Mouse (Mus musculus) right cerebral cortex, postnatal 4 days (tissue): ENCODE data around the gene Dedd2.
A peak's percentile ranks its signal among the peaks of the same experiment; 100 is the strongest.

Experiments
- DNase-seq: peaks from one replicate; pipeline ENCODE4 v3.0.0-alpha.2; 2022

Dedd2 gene

DNA sequence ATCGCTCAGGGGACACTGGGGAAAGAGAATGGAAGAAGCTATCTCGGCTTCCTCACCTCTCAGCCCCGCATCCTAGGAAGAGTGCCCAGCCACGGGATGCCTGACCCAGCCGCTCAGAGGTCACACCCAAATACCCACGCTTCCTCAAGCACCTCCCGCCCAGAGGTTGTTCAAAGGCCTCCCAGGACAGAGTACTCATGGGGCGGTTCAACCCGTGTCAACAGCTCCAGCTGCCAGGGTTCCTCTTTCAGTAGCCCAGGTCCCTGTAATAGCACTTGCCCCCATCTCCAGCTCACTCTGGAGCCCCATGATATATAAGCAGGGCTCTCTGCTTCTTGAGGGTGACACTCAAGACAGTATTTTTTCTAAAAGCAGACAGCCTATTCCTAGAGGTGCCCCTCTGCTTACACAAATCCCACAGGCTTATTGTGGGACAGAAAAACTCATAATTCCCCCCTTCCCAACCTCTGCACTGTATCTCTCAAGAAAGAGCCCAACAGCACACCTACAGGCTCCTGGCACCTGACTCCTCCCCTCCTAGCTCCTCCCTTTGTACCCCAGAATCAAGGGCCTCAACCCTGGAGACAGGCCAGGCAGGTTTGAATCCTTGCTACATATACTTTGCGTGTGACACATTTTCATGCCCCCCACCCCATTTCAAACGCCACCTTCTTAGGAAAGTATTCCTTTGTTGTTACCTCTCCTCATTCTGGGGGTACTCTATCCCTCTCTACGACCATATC is 2.6 kb downstream of the Dedd2 start:
- no peak for DNase-seq

DNA sequence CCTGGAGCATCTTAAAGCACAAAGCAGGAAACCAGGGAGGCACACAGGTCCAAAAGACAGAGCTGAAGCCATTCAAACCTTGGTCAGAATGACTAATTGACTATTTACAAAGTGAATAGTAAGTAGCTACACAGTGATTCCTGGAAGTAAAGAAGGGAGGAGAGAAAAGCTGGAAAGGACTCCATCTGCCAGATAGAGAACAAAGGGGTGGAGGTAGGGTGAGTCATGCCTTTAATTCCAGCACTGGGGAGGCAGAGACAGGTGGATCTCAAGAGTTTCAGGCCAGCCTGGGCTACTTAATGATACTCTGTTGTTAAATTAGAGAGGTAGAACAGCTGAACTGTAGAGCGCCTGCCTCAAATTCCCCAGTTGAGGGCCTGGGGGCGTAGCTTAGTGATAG is 6.2 kb downstream of the Dedd2 start:
- no peak for DNase-seq

DNA sequence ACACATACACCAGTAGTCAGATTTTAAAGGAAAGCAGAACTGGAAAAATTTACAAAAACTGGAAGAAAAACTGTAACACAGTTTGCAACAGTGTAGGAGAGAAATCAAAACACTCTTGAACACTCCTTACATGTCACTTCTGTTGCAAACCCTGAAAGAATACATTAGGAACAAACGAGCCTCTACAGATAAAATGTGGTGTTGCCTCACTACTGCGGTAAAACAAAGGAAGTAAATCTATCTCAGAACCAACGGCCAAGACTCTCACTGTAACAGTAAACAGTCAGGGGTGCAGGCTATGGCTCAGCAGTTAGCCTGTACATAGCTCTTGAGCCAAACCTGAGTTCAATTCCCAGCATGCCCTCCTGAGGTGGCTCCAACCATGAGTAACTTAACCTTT is 7.3 kb downstream of the Dedd2 start:
- no peak for DNase-seq

DNA sequence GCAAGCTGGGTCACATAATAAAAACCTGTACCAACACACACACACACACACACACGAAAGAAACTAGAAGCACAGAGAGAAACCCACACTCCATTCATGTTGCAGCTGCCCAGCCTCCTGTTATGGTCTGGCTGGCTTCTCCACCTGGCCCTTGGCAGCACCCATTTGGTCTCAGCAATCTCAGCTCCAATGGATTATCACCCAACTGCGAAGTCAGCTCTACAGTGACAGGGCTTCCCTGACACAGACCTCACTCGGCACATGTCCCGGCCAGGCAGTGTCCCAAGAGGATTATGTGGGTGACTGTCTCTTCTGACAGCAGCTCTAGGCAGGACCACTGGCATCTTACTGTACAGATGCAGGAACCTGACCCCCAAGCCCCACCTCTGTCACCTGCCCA is 9.9 kb downstream of the Dedd2 start:
- no peak for DNase-seq

DNA sequence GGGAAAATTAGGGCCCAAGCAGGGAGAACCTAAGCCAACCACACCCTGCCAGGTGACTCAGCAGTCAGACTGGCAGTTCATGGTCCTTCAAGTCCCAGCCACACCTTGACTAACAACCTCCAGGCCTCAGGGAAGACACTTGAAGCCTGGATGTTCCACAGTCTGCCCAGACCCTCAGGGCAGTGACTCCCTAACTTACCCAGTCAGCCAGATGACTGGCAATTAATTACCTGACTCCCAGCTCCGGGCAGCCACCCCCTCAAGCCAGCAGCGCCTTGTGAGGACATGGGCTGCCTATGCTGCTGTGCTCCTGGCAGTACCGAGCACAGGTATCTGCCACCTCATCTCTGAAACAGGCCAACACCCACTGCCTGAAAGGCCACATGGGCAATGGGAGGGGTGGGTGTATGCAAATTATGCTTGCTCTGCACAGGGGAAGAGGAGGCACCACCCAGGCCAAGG is 11.2 kb downstream of the Dedd2 start:
- no peak for DNase-seq

DNA sequence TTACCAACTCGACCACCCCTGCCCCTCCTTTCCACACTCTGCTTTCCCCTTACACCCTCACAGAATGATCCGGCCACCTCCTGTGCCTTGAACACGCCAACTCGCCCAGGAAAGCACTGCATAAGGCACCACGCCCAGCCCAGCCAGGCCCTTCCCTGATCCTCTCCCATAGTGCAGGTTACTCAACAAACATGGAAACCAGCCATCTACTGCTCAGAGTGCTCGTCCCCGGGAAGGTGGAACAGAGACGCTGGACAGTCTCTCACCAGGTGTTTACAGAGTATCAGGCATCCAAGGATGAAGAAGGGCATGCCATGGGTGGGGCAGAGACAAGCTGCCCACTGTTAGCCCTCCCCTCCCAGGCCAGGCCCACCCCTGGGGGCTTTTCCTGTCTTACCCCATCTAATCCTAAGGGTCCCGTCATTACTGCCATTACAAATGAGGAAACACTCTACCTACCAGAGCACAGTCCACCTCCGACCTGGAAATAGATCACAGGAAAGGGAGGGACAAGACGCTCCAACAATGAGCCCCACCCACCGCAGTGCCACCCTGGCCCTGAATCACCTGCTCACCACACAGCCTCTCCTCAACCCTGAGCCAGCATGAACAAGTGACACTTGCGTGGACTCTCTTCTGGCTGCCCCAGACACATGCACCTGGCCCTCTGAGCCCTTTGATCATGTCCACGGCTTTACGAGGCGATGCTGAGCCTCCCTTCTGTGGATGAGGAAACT is 14.2 kb downstream of the Dedd2 start:
- no peak for DNase-seq

DNA sequence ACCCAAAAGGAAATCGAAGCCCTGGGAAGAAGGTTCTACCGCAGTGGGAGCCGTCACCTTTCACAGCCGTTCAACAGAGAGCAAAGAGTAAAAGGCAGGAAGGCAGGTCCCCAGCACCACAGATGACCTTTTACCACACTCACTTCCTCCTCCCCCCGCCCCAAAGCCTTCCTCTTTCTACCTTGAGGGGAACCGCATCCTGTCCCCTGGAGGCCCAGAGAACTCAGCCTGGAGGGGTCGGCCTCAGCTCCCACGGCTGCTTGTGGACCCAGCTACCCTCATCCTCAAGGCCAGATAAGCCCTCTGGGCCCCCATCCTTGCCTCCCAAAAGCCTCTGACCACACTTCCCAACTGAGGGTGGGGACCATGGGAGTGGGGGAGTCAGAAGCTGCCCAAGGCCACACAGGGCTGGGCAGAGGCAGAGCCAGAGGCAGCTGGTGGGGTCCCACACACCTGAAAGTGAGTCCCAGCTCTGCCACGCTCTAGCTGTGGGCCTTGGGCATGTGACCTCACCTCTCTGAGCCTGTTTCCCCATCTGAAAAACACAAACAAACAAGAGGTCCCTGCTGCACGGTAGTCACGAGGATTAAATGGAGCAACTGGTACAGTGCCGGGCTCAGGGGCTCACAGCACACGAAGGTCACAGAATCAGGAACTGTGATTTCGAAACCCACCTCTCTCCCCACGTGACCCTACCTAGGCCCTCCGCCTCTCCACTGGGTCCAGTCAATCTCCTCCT is 14.9 kb downstream of the Dedd2 start:
- DNase-seq = no peak

DNA sequence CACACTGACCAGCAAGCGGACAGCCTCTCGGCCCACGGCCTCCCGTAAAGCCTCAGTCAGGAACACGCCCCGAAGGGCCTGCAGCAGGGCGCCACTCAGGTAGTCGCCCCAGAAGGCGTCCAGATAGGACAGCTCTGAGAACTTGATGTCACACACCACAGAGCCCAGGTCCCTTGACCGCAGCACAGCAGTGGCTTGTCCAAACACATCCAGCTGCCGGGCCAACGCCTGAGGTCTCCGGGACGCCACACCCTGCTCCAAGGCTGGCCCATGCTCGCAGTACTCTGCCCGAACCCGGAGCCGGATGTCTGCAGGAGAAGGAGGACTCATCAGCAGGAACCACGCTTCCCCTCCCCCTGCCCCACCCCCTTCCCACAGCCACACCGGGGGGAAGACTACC is 16.8 kb downstream of the Dedd2 start:
- no peak for DNase-seq

DNA sequence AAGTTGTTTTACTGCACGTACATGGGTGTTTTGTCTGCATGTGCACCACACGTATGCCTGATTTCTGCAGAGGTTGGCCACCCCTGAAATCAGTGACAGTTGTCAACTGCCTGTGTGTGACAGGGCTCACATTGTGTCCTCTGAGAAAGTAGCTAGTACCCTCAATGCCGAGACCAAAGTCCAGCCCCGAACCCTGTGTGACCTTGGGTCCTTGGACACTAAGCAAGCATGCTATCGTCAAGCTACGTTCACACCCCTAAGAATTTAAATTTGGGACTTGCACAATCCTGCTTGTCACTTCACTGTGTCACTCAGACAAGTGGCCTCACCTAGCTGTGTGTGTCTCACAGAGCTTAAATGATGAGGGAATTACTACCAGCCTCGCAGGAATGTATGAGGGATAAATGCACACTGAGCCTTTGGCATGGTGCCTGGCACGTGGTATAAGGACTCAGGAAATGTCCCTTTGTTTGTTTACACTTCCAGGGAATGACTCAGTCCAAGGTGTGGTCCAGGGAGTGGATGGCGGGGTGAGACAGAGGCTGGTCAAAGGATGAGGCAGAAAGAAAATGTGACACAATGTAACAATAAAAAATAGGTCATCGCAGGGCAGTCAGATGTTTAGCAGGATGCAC is 22.9 kb downstream of the Dedd2 start:
- DNase-seq = no peak

DNA sequence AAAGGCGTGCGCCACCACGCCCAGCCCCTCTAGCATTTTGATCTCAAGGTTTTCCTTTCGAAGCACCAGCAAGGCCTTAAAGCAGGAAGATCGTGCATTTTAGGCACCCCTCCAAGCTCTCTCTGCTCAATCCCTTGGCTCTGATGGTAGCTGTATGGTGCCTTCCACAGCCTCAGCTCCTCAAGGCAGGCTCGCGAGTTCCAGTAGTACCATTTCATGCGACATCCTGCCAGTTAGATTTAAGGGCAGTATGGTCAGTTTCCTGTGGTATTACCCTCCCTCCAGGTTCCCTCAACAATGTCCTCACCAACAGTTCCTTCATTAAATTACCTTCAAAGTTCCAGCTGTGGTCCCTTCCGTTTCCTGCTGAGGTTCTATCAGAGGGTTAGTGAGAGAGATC is 24.3 kb downstream of the Dedd2 start:
- DNase-seq = no peak

DNA sequence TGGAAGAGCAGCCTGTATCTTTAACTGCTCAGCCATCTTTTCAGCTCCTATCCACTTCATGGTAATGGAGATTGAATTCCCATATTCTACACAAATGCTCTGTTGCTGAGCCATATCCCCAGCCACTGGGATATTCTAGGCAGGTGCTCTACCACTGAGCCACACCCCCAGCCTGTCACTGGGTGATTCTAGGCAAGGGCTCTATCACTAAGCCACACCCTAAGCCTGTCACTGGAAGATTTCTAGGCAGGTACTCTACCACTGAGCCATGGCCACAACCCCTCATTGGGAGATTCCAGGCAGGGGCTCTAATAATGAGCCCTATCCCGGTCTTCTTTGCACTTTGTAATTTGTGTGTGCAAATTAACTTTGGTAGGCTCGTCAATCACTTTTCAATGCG is 25.3 kb downstream of the Dedd2 start:
- no peak for DNase-seq

DNA sequence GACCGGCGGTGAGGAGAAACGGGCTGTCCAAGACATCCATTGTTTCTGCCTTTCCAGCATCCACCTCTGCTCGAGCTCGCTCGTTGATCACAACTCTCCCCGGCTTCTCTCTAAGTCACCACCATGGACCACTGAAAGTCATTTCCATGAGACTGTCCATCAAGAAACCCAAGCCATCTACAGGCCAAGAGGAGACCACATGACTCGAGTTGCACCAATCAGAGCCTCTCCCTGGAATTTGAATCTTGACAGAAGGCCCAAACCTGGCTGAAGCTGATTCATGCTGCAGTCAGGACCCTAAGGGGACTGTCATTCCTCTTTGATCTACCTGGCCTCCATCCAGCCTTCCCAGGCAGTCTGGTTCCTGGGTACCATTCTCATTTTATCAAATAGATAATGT is 28.3 kb downstream of the Dedd2 start:
- DNase-seq = no peak

DNA sequence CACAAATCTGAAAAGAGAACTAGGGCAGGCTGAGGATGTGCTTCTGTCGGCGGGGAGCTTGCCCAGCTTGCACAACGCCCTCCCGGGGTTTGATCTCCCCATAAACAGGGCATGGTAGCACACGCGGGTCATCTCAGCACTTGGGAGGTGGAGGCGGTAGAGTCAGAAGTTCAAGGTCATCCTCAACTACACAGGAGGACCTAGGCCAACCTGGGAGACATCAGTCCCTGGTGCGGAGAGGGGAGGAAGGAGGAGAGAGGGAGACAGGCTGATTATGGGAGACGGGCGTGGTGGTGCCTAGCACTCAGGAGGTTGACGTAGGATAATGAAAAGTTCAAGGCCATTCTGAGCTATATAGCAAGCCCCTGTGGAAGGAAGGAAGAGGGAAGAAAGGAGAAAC is 29.6 kb downstream of the Dedd2 start:
- DNase-seq = no peak

DNA sequence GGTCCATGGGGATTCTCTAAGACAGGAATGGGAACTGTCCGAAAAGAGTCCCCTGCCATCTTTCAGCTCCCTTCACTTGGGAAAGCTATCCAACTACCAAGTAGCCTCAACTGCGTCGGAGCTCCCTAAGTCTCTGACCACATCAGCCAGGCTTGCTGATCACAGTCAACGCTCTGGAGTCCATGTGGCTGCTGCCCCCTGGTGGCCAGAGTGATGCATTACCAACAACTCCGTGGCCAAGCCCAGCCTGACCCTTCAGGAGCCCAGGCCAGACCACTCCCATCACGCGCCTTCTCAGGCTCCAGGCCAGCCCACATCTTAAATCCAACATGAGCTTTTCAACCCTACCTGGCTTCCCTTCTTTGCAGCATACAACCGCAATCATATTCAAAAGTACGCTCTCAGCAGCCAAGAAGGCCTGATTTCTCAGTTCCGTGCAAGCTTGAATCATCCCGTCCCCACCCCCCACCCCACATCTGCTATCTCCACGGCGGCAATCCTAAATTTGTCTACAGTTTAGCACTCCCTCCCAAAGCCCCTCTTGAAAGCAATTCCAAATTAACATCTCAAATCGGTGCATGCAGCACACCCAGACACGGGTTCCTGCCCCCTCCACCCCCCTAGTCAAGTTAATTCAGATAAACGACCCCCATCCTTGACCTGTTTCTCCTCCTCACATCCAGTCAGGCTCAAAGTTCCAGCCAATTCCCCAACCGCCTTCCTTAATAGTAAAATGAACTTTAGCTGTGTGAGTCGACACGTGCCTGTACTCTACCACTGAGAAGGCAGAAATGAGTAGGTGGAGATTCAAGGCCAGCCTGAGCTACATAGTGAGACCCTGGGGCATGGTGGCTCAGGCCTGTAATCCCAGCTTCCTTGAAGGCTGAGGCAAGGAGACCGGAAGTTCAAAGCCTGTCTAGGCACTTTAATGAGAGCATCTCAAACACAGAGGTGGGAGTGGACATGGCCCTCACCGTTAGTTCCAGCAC is 32.5 kb downstream of the Dedd2 start:
- DNase-seq = peak; percentile 88

DNA sequence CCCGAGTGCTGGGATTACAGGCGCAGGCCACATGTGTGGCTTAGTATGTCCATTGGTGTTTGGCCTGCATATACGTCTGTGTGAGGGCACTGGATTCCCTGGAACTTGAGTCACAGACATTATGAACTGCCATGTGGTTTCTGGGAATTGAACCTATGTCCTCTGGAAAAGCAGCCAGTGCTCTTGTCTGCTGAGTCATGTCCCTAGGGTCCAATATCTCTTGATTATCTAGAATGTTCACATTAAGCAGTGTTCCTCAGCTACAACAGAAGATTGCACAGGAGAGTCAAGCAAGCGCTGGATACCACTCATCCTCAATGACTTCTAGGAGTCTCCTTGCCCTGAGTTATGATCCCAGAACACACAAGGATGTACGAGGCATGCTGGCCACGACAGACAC is 36.3 kb downstream of the Dedd2 start:
- no peak for DNase-seq

DNA sequence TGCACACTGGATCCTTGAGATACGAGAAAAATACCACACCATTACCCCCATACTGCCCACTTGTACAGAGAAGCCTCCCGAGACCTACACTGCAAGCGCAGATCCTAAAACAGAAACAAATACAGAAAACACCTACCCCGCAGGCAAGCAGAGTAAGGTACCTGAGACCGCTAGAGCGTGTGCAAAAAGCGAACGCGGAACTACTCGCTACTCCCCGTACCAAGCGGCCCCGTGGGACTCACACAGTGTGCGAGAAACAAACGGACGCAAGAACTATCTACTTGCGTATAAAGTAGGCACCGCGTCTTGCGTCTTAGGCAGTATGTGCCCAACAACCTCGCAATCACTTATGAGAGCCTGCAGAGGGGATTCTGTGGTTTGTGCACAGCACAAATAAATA is 38.6 kb downstream of the Dedd2 start:
- no peak for DNase-seq

DNA sequence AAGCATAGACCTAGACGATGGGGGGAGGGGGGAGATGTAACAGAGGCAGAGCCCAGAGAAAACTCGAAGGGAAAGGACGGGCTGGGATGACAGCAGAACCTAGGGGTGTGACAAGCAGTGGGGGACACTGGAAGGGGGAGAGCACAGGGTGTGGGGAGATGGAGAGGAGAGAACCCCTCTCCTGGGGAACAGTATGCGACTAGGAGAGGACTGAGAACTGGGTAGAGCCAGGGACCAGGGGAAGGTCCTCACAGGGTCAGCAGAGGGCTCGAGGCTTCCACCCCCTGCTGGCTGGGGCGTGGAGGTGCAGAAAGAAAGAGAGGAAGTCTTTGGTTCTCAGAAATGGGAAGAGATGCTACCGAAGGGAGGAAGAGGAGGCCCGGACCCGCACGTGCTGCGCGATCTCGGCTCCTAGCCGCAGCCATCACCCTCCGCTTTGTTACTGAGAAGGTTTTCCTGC is 39.1 kb downstream of the Dedd2 start:
- no peak for DNase-seq

DNA sequence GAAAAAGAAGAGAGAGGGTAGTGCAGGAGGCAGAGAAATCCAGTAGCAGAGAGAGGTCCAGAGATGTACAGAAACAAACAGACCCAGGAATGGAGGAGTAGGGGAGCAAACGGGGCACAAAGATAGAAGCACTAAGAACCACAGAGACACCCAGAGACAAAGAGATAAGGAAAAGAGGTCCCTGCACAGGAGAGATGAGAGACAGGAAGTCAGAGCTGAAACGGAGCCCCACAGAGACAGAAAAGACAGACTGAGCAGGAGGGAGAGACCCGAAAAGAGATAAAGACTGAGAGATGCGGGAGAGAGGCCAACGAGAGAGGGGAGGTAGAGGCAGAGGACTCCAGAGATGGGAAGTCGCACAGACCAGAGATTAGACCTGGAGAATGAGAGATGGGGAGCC is 39.9 kb downstream of the Dedd2 start:
- DNase-seq = no peak

DNA sequence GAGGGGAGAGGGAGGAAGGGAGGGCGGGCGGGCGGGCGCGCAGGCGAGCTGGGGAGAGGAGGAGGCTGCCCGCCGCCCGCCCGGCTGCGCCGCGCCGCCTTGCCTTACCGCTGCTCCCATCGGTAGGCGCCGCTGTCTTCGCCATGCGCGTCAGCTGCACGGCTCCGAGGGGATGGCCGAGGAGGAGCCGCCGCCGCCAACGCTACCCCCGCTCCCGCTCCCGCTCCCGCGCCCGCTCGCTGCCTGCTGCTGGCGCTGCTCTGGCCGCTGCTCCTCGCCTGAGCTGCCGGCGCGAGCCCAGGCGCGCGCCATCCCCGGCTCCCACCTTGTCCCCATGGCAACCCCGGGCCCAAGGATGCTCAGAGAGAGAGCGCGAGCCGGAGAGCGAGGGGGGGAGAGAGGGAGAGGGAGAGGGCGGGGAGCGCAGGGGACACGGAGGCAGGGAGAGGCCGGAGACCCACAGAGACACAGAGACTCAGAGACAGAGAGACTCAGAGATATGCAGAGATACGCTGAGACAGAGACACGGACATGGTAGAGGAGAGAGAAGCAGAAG is 40.7 kb downstream of the Dedd2 start, which contains the start of gene Pou2f2:
Gene Pou2f2, minus strand, starts transcription at position 121 of the 556 bp plus-strand sequence.
- peak; percentile 87 for DNase-seq

DNA sequence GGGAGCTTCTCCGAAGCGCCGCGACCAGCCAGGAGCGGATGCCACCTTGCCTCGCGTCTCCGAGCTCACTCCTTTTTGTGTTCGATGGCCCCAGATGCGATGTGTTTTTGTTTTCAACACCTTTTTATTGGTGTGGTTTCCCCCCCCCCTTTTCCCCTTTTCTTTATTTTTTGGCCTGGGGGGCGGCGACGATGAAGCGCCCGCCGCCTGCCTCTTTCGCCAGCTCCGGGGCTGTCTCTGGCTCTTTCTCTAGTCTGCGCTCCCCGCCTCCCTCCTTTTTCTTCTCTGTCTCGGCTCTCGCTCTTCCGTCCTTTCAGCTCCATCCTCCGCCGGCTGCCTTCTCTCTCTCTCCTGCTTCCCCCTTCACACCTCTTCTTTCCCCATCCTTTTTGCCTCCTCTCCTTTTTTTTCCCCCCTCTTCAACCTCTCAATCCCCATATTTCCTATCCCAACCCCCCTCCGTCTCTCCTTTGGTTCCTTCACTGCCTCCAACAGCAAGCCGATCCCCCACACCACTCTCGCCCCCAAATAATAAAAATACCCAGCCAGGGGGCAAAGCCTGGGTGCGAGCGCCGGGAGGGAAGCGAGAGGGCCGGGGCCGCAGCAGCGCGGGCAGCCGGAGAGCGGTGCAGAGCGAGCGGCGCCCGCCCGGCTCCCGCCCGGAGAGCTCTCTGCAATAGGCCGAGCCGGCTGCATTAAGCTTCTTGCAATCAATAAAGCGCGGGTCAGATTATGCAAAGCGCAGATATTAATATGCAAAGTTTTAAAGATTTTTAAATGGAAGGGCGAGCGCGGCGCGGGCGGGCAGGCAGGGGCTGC is 41.4 kb downstream of the Dedd2 start:
- peak; percentile 52 for DNase-seq

DNA sequence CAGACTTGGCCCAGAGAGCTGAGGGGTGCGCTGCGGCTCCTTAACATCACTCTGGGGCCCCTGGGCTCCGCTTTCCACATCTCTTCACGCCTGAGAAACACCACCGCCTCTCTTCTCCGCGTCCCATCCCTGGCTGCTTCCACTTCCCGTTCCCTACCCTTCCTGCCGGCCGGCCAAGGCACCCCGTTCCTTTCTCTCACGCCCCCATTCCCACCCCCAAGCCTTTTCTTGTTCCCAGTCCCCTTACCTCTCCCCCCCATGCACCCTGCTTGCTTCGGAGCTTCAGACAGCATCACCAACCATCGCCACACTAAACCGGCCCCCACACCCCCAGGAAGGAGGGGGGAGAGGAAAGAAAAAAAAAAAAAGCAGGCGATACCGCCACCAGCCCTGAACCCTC is 42.1 kb downstream of the Dedd2 start:
- no peak for DNase-seq
